Mouse (Mus musculus): ENCODE data around the gene Tubd1. TPM values are rescaled to one million over a fixed set of nuclear protein-coding genes. Genes with fewer than 3 reads are reported as not detected.

Tubd1 gene
- polyA plus RNA-seq, 1 experiment from 2014 or later, result 11.0 TPM

DNA sequence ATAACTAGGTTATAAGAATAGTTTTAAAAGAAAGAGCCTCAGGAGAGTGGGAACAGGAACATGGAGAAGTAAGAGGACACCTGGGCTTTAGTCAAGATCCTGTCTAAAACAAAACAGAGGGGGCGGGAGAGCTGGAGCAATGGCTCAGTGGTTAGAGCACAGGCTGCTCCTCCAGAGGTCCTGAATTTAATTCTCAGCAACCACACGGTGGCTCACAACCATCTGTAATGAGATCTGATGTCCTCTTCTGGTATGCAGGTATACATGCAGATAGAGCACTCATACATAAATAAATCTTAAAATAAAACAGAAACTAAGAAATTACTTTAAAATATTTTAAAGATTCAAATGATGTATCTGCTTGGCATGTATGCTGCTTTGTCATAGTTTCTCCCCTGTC lies 27.8 kb downstream of the Tubd1 start:
- H3K4me1 ChIP-seq (ENCODE audit: control insufficient read depth, insufficient read depth, low read length), result no peaks in the 10 kb centered on the region
- WGBS, result 67% methylated on average over 2 of the region's 2 CpGs

DNA sequence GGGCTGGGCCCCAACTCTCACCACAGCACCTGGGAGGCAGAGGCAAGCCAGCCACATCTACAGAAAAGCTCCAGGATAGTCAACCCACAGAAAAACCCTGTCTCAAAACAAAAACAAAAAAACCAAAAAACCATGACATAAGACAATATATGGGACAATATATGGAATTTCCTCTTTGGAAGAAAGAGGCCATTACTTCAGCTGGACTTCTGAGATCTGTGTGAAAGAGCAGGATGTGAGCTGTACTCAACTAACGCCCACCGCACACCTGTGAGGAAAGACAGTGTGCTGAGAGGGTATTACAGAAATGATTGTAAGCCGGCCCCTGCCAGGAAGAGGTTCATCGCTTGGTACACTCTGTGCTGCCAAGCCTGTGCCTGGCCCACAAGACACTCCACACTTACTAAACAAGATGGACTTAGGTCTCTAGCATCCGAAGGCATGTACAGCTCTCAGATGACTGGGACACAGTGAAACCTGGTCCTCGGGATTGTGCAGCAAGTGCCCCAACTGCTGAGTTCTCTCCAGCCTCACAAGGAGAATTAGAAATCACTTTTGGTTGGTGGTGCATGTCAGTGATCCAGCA lies 28.9 kb downstream of the Tubd1 start:
- Histone ChIP-seq H3K4me1 (ENCODE audit: control insufficient read depth, insufficient read depth, low read length) (no peaks in the 10 kb centered on the region), H3K27ac (ENCODE audit: low read depth, low read length) (no peak overlapping the region), H3K36me3 (ENCODE audit: control insufficient read depth, insufficient read depth, low read length) (no peaks in the 10 kb centered on the region), H3K4me3 (ENCODE audit: low read depth, low read length) (no peak overlapping the region), H3K9me3 (replicated peaks; ENCODE audit: control insufficient read depth, low read length) (no peaks in the 10 kb centered on the region), H3K9ac (ENCODE audit: low read length) (no peak overlapping the region), H3K4me2 (ENCODE audit: low read length) (no peak overlapping the region), H3K27me3 (replicated peaks; ENCODE audit: control insufficient read depth, insufficient read depth, low read length) (no peaks in the 10 kb centered on the region)
- 94% methylated on average over 6 of the region's 6 CpGs for WGBS
- ATAC-seq (no peak), DNase-seq (ENCODE audit: low spot score) (no peak)

More for the DNA sequence above, 27.8 kb downstream of the Tubd1 start:
- Histone ChIP-seq H3K36me3 (ENCODE audit: control insufficient read depth, insufficient read depth, low read length) (no peaks in the 10 kb centered on the region), H3K27ac (ENCODE audit: low read depth, low read length) (no peak overlapping the region), H3K4me3 (ENCODE audit: low read depth, low read length) (no peak overlapping the region), H3K9me3 (replicated peaks; ENCODE audit: control insufficient read depth, low read length) (no peaks in the 10 kb centered on the region), H3K4me2 (ENCODE audit: low read length) (no peak overlapping the region), H3K27me3 (replicated peaks; ENCODE audit: control insufficient read depth, insufficient read depth, low read length) (no peaks in the 10 kb centered on the region), H3K9ac (ENCODE audit: low read length) (no peak overlapping the region)
- ATAC-seq (no peak), DNase-seq (ENCODE audit: low spot score) (no peak)

DNA sequence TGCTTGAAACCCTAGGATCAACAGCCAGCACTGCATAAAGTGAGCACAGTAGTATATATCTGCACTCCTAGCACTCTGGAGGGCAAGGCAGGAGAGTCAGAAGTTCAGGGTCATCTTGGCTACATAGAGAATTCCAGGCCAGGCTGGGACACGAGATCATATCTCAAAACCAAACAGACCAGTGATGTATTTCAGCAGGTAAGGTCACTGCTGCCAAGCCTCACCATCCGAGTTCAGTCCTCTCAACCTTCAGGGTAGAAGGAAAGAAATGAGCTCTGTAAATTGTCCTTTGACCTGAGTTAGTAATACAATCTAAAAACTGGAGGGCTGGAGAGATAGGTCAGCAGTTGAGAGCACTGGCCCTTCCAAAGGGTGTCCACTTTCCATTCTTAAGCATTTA lies 29.6 kb downstream of the Tubd1 start:
- H3K9ac ChIP-seq (ENCODE audit: low read length), result no peak overlapping the region
- no peak overlapping the region for H3K4me3 ChIP-seq (ENCODE audit: low read depth, low read length)
- no peaks in the 10 kb centered on the region for H3K36me3 ChIP-seq (ENCODE audit: control insufficient read depth, insufficient read depth, low read length)
- no peak overlapping the region for H3K4me2 ChIP-seq (ENCODE audit: low read length)
- ATAC-seq, result no peak
- H3K4me1 ChIP-seq (ENCODE audit: control insufficient read depth, insufficient read depth, low read length), result no peaks in the 10 kb centered on the region
- H3K27me3 ChIP-seq (replicated peaks; ENCODE audit: control insufficient read depth, insufficient read depth, low read length), result no peaks in the 10 kb centered on the region
- 74% methylated on average over 2 of the region's 2 CpGs for WGBS
- no peaks in the 10 kb centered on the region for H3K9me3 ChIP-seq (replicated peaks; ENCODE audit: control insufficient read depth, low read length)
- H3K27ac ChIP-seq (ENCODE audit: low read depth, low read length), result no peak overlapping the region
- DNase-seq (ENCODE audit: low spot score), result no peak

GRCm38 (mm10) chr11:86575632-86576378 lies 31.0 kb downstream of the Tubd1 start:
- H3K36me3 ChIP-seq (ENCODE audit: control insufficient read depth, insufficient read depth, low read length), result no peaks in the 10 kb centered on the region
- H3K9me3 ChIP-seq (replicated peaks; ENCODE audit: control insufficient read depth, low read length), result no peaks in the 10 kb centered on the region
- no peak for DNase-seq (ENCODE audit: low spot score)
- no peaks in the 10 kb centered on the region for H3K27me3 ChIP-seq (replicated peaks; ENCODE audit: control insufficient read depth, insufficient read depth, low read length)
- no peak overlapping the region for H3K9ac ChIP-seq (ENCODE audit: low read length)
- no peak overlapping the region for H3K27ac ChIP-seq (ENCODE audit: low read depth, low read length)
- H3K4me1 ChIP-seq (ENCODE audit: control insufficient read depth, insufficient read depth, low read length), result no peaks in the 10 kb centered on the region
- WGBS, result 72% methylated on average over 7 of the region's 7 CpGs
- H3K4me2 ChIP-seq (ENCODE audit: low read length), result no peak overlapping the region
- H3K4me3 ChIP-seq (ENCODE audit: low read depth, low read length), result no peak overlapping the region
- ATAC-seq, result no peak

GRCm38 (mm10) chr11:86577231-86577630 lies 32.4 kb downstream of the Tubd1 start:
- DNase-seq (ENCODE audit: low spot score), result no peak
- ATAC-seq, result no peak
- no peaks in the 10 kb centered on the region for H3K9me3 ChIP-seq (replicated peaks; ENCODE audit: control insufficient read depth, low read length)

DNA sequence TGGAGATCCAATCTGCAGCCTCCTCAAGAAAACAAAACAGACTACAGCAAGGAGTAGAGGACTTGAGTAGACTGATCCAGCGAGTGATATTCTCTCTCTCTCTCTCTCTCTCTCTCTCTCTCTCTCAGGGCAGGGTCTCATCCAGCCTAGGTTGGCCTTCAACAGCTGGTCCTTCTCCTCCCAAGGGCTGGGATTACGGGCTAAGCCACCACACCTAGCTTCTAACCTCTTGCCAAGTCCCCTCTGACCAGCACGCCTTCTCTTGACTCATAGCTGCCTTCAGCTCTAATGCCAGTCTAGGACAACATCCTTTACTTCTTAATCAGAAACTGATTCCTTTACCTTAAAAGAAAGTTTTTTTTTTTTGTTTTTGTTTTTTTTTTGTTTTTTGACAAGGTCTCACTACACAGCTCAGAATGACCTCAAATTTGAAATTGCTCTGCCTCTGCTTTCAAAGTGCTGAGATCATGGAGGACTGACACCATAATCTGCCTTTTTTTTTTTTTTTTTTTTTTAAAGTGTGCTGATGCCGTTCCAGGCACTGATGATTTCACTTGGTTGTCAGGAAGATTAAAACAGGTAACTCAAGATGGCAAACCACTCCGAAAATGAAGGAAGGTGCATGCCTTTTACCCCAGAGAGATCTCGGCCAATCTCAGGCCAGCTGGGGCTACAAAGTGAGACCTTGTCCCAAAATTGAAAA lies 33.5 kb downstream of the Tubd1 start:
- ATAC-seq, result no peak
- no peak overlapping the region for H3K9ac ChIP-seq (ENCODE audit: low read length)
- no peak overlapping the region for H3K27ac ChIP-seq (ENCODE audit: low read depth, low read length)
- no peaks in the 10 kb centered on the region for H3K27me3 ChIP-seq (replicated peaks; ENCODE audit: control insufficient read depth, insufficient read depth, low read length)
- H3K4me3 ChIP-seq (ENCODE audit: low read depth, low read length), result no peak overlapping the region
- no peaks in the 10 kb centered on the region for H3K4me1 ChIP-seq (ENCODE audit: control insufficient read depth, insufficient read depth, low read length)
- no peaks in the 10 kb centered on the region for H3K9me3 ChIP-seq (replicated peaks; ENCODE audit: control insufficient read depth, low read length)
- no peak overlapping the region for H3K4me2 ChIP-seq (ENCODE audit: low read length)
- H3K36me3 ChIP-seq (ENCODE audit: control insufficient read depth, insufficient read depth, low read length), result 0 out of 2 replicates have a peak, but pooled peaks cover 3% of the 10 kb centered on the region
- WGBS, result 78% methylated on average over 6 of the region's 6 CpGs
- no peak for DNase-seq (ENCODE audit: low spot score)

More at GRCm38 (mm10) chr11:86577231-86577630, 32.4 kb downstream of the Tubd1 start:
- Histone ChIP-seq H3K9ac (ENCODE audit: low read length) (no peak overlapping the region), H3K4me3 (ENCODE audit: low read depth, low read length) (no peak overlapping the region), H3K27ac (ENCODE audit: low read depth, low read length) (no peak overlapping the region), H3K4me1 (ENCODE audit: control insufficient read depth, insufficient read depth, low read length) (no peaks in the 10 kb centered on the region), H3K36me3 (ENCODE audit: control insufficient read depth, insufficient read depth, low read length) (no peaks in the 10 kb centered on the region), H3K27me3 (replicated peaks; ENCODE audit: control insufficient read depth, insufficient read depth, low read length) (no peaks in the 10 kb centered on the region), H3K4me2 (ENCODE audit: low read length) (no peak overlapping the region)
- 81% methylated on average over 4 of the region's 4 CpGs for WGBS

- Histone ChIP-seq H3K27ac (ENCODE audit: low read depth, low read length) (no peak overlapping the region), H3K36me3 (ENCODE audit: control insufficient read depth, insufficient read depth, low read length) (0 out of 2 replicates have a peak, but pooled peaks cover 3% of the 10 kb centered on the region), H3K9me3 (replicated peaks; ENCODE audit: control insufficient read depth, low read length) (no peaks in the 10 kb centered on the region), H3K27me3 (replicated peaks; ENCODE audit: control insufficient read depth, insufficient read depth, low read length) (no peaks in the 10 kb centered on the region), H3K4me2 (ENCODE audit: low read length) (no peak overlapping the region), H3K4me3 (ENCODE audit: low read depth, low read length) (no peak overlapping the region), H3K4me1 (ENCODE audit: control insufficient read depth, insufficient read depth, low read length) (no peaks in the 10 kb centered on the region), H3K9ac (ENCODE audit: low read length) (no peak overlapping the region)
- ATAC-seq, result no peak
- 79% methylated on average over 25 of the region's 25 CpGs for WGBS
- DNase-seq (ENCODE audit: low spot score), result no peak
Measured at GRCm38 (mm10) chr11:86578809-86579730, 34.3 kb downstream of the Tubd1 start.

- no peak for DNase-seq (ENCODE audit: low spot score)
- Histone ChIP-seq H3K27me3 (replicated peaks; ENCODE audit: control insufficient read depth, insufficient read depth, low read length) (no peaks in the 10 kb centered on the region), H3K4me1 (ENCODE audit: control insufficient read depth, insufficient read depth, low read length) (no peaks in the 10 kb centered on the region), H3K4me2 (ENCODE audit: low read length) (no peak overlapping the region), H3K4me3 (ENCODE audit: low read depth, low read length) (no peak overlapping the region), H3K9ac (ENCODE audit: low read length) (no peak overlapping the region), H3K27ac (ENCODE audit: low read depth, low read length) (no peak overlapping the region), H3K36me3 (ENCODE audit: control insufficient read depth, insufficient read depth, low read length) (peaks cover 6% of the 10 kb centered on the region; the same call in 1 of the 2 replicates), H3K9me3 (replicated peaks; ENCODE audit: control insufficient read depth, low read length) (no peaks in the 10 kb centered on the region)
- no peak for ATAC-seq
- 74% methylated on average over 10 of the region's 10 CpGs for WGBS
Measured at GRCm38 (mm10) chr11:86579731-86580318, 35.0 kb downstream of the Tubd1 start.

Data from forebrain, embryonic 14.5 days (tissue).